Mouse (Mus musculus) lung, adult 2 months (tissue): ENCODE results near the gene Sars.

Experiments used
- CTCF ChIP-seq: fragments of 200-500 bp; IDR thresholded peaks from 2 replicates; pipeline ENCODE4 v1.5.1; 2011; ENCODE audit warnings: mild to moderate bottlenecking, low read length, control low read depth; ENCODE audit not compliant: insufficient read depth
- POLR2A ChIP-seq: fragments of 200-500 bp; IDR thresholded peaks from 2 replicates; pipeline ENCODE4 v1.6.1; 2011; ENCODE audit warnings: low read depth, mild to moderate bottlenecking, control low read depth, low read length, borderline replicate concordance; ENCODE audit errors: extremely low read depth

GRCm38 (mm10) chr3:108392793-108393192, 52.2 kb downstream of the Sars start:
- TF ChIP-seq CTCF (no peak), POLR2A (no peak)
